Mouse (Mus musculus) frontal cortex, postnatal 36 days (tissue): ENCODE results near the gene Camkmt.

Experiments used
- DNase-seq, 2 experiments: peaks; one replicate each; pipeline ENCODE4 v3.0.0; 2022; ENCODE audit warnings: low spot score in 2 of 2

Camkmt gene

DNA sequence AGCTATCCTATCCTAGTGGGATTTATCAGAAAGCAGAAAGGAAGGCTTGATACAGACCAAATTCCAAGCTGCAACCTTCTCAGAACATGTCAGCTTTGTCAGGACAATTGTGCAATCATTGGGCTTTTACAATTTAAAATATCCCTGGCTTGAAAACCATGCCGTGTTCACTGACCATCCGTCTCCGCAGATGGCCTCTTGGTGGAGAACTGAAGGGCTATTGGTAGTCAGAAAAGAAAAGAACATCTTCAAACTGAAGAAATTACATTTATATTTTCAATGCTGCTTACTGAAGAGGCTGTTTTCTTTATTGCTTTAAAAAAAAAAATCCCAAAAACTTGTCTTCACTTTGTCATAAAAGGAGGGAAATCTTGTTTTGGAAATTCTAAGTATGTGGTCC, 401.1 kb downstream of the Camkmt start:
- no peak for DNase-seq

DNA sequence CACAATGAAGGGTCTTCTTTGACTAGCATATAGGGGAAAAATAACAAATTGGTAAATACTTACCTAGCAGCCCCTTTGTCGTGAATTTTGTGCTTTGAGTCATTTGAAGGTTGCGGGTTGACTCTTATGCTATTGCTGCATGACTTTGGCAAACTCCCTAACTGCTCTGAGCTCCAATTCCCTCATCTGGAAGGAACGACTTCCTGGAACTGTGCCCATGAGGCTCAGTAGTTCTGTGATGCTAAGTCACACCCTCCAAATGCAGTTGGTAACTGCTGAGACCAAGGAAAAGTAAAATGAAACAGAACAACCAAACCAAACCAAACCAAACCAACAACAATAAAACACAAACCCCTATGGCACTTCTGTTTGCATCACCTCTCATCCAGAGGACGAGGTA, 403.2 kb downstream of the Camkmt start:
- no peak for DNase-seq

DNA sequence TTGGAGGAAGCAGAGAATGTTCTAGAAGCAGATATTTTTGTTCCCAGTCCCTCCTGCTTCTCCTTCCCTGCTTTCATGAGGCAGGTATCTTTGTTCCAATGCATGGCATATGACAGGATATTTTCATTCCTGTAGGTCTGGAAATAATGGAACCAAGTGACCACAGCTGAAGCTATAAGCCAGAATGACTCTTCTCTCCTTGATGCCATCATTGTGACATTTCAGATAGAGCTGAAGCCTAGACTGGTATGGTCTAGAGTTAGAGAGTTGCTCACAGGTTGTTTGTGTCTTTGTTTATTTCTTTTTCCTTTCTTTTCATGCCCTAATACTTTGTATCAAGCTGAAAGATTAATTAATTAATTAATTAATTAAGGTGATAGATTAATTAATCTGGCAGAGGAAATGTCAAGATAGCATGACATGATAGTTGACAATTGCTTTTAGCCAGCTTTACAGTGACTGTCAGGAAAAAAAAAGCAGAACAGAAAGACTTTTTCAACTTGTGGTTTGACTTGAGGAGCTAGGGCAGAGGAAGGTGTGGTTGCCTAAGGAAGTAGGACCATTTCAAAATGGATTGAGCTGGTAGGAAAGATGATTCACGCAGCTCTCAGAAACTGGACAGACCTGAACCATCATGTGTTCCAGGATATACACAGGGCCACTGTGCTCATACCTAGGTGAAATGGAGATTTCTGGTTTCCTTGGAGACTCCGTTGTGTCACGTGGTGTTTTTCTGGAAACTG, 404.8 kb downstream of the Camkmt start:
- no peak for DNase-seq

DNA sequence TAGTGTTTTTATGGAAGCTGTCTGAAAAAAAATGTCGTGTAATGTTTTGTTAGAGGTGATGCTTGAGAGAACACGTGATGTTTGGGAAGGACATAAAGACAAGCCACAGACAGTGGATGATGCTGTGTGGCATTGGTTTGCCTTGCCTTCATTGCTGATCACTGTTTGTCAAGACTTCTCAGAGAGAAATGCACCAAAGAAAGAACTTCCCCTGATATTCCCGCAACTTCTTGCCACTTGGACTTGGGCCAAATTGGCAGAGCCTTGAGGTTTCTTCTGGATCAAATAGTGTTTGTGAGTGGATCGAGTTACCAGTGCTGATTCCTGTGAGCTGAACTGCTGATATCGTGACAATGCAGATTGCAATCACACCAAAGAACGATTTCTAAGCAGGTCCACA, 405.5 kb downstream of the Camkmt start:
- no peak for DNase-seq

DNA sequence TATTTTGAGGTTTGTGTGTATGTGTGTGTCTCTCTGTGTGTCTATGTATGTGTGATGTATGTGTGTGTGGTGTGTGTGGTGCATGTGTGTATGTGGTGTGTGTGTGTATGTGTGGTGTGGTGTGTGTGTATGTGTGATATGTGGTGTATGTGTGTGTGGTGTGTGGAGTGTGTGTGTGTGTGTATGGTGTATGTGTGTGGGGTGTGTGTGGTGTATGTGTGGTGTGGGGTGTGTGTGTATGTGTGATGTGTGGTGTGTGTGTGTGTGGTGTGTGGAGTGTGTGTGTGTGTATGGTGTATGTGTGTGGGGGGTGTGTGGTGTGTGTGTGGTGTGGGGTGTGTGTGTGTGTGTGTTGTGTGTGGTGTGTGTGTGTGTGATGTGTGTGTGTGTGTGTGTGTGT, 414.5 kb downstream of the Camkmt start:
- no peak for DNase-seq

DNA sequence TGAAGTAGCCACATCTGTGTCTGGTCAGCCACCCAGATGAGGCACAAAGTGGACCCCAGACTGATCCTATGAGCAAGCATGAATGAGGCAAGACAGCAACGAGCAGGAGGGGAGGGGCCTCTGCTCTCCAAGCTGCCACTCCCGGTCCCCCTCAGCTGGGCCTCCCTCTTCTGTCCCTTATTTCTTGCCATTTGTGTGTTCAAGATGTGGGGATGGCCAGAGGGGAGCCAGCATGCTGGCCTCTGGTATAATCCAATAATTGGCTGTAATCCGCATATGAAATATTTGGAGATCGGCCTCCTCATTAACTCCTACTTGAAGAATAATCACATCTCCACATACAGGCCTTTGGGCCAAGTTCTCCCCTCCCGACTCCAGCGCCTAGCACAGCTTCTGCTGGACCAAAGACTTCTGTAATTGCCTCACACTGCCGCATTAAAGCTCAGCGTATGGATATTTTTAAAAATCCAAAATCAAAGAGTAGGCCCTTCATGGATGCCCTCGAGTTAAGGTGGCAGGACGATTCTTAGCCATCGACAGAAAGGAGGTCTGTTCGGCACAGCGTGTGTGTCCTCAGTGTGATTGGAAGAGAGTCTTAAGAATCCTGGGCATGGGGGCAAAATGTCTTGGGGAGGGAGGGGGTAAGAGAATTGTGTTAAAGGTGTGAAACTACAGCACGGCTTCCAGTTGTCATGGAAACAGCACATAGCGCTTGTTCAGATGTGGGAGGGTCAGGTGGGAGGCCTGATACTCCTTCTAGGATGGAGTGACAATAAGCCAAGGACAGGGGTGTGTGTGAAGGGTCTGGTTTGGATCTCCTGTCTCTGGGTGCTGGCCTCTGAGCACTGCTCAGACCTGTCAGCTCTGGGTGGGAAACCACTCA, 416.1 kb downstream of the Camkmt start:
- no peak for DNase-seq

DNA sequence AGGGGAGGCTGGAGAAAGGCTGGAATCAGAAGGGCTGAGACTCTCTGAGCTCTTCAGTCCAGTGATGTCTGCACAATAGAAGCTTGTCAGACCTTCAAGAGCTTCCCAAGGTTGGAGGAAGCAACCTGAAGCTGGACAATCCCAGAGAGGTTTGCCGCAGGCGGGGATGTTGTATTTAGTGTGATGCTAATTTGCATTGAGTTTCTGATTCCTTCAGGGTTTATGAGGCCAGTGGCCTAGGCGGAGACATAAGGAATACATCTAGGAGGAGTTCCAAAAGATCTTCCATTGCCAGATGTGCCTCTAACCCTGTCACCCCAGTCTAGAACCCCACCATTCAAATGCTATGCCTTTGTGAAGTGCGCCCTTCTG, 416.7 kb downstream of the Camkmt start:
- no peak for DNase-seq
